ENCODE assay signal across 15 mouse cellular contexts in the genomic region with DNA sequence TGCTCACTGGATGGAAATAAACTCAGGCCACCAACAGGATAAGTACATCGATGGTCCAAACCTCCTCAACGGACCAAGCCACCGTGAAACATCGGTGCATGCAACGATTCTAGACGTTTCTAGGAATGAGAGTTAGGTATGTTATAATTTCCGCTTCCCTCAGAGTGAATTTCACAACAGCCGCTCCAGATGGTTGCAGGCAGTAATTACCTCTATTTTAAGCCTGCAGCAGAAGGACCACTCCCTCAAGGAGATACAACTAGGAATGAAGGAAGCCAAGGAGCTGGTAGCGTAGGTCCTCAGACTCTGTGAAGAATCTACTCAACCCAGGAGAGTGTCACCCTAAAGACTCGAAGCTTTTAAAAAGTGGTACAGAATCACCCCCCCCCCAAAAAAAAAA.
DNase-seq lines count a peak whose midpoint lies in the region; ATAC-seq and TF ChIP-seq lines count a peak whose summit lies in the region.
"Had no signal": no experiment of that assay in that cellular context is flagged by ENCODE, and none has a peak within 500 bp of the region (broad histone marks: within the 10 kb centered on the region; RNA-seq: fewer than 3 reads in every experiment).

No protein-coding gene starts in this region.

- no peak for ATAC-seq in intestine, embryonic 14.5 days (replicated peaks; ENCODE audit: low FRiP score, low TSS enrichment, low read depth)
- ATAC-seq: Patski had no signal

- H3K36me3 ChIP-seq in intestine, embryonic 14.5 days (ENCODE audit: control insufficient read depth, insufficient read depth, low read length): no peaks in the 10 kb centered on the region
- H3K36me3 ChIP-seq: hindbrain, embryonic 13.5 days; neural tube, embryonic 12.5 days had no signal

- H3K27ac ChIP-seq in layer of hippocampus, adult 2 months: no peak overlapping the region
- 0 out of 2 replicates have a peak overlapping the region, but pooled peaks have one; percentile 25 for H3K27ac ChIP-seq in intestine, embryonic 14.5 days (ENCODE audit: low read depth)
- H3K27ac ChIP-seq: hindbrain, embryonic 13.5 days; neural tube, embryonic 12.5 days had no signal

- TF ChIP-seq CTCF in layer of hippocampus, adult 2 months (conservative IDR thresholded peaks at IDR 0.05): no peak

- H3K4me3 ChIP-seq in layer of hippocampus, adult 2 months: no peak overlapping the region
- no peak overlapping the region for H3K4me3 ChIP-seq in intestine, embryonic 14.5 days (ENCODE audit: low read depth, low read length)
- H3K4me3 ChIP-seq: hindbrain, embryonic 13.5 days; neural tube, embryonic 12.5 days had no signal

- intact Hi-C loops in left cerebral cortex, postnatal 25 days (cut with DNase I): loop anchor here (2.0 to 5.0 kb wide), 3 partner anchors 108 to 137 kb away; no protein-coding TSS in a partner anchor

- no peak overlapping the region for H3K9ac ChIP-seq in intestine, embryonic 14.5 days (ENCODE audit: low read length)
- H3K9ac ChIP-seq: hindbrain, embryonic 13.5 days; lung, embryonic 14.5 days; neural tube, embryonic 12.5 days had no signal

- H3K4me1 ChIP-seq in intestine, embryonic 14.5 days (replicated peaks; ENCODE audit: control insufficient read depth, insufficient read depth, low read length): peaks cover 8% of the 10 kb centered on the region

- DNase-seq in layer of hippocampus, adult 2 months (ENCODE audit: low spot score in 2 of 2): peak; percentile 14 to 31
- DNase-seq in layer of hippocampus, postnatal 10 days (ENCODE audit: low spot score in 2 of 2): no peak
- peak; percentile 77 for DNase-seq in brain, adult 2 months (ENCODE audit: low read depth, low spot score)
- DNase-seq in intestine, embryonic 14.5 days (ENCODE audit: low spot score): no peak
- DNase-seq in left cerebral cortex, postnatal 25 days (ENCODE audit: low spot score in 2 of 2): peak; percentile 57 to 90
- no peak for DNase-seq in cerebellum, postnatal 10 days
- DNase-seq in gastrocnemius, postnatal 10 days: no peak
- DNase-seq in urinary bladder, adult 18-20 months (ENCODE audit: low spot score in 2 of 2): no peak
- DNase-seq: B cell, adult 2 months; heart, adult 11 months; kidney, adult 8-10 months; lung, embryonic 14.5 days had no signal

- no peak overlapping the region for H3K4me2 ChIP-seq in intestine, embryonic 14.5 days (ENCODE audit: low read length)
- H3K4me2 ChIP-seq: hindbrain, embryonic 13.5 days; lung, embryonic 14.5 days; neural tube, embryonic 12.5 days had no signal

- H3K27me3 ChIP-seq in intestine, embryonic 14.5 days (replicated peaks; ENCODE audit: control insufficient read depth, insufficient read depth, low read length): no peaks in the 10 kb centered on the region
- H3K27me3 ChIP-seq: neural tube, embryonic 12.5 days; Patski had no signal

- no peaks in the 10 kb centered on the region for H3K9me3 ChIP-seq in intestine, embryonic 14.5 days (ENCODE audit: control insufficient read depth, low read length)
- H3K9me3 ChIP-seq: hindbrain, embryonic 13.5 days; neural tube, embryonic 12.5 days had no signal

- WGBS in intestine, embryonic 14.5 days: 72% methylated on average over 10 of the region's 10 CpGs

Comparison
In these comparisons a context has a peak if more than half of its experiments do, and no peak if none do; other contexts are left out.
1. DNase-seq: peak in layer of hippocampus, adult 2 months (2 of 2), brain, adult 2 months (single experiment) and left cerebral cortex, postnatal 25 days (2 of 2); none in layer of hippocampus, postnatal 10 days (0 of 2), intestine, embryonic 14.5 days (single experiment), cerebellum, postnatal 10 days (0 of 2), gastrocnemius, postnatal 10 days (single experiment) and urinary bladder, adult 18-20 months (0 of 2).